Mouse (Mus musculus) midbrain, embryonic 15.5 days (tissue): ENCODE results near the gene Fbxw8. TPM values are rescaled to one million over a fixed set of nuclear protein-coding genes. Genes with fewer than 3 reads are reported as not detected.

ENCODE experiments used
- ATAC-seq: fragments of 200-750 bp; cut with Nextera tagmentation; replicated peaks from 2 replicates; pipeline ENCODE4 v1.8.0; 2017; ENCODE audit warnings: moderate TSS enrichment
- H3K27ac ChIP-seq: fragments of 300-500 bp; sonication (generic); 2 replicates; pipeline ENCODE4 v1.5.1; 2015; ENCODE audit warnings: mild to moderate bottlenecking, inconsistent platforms
- H3K27me3 ChIP-seq: fragments of 300-500 bp; sonication (generic); replicated peaks from 2 replicates; pipeline ENCODE4 v1.6.1; 2015; ENCODE audit warnings: inconsistent platforms
- H3K36me3 ChIP-seq: fragments of 300-500 bp; sonication (generic); replicated peaks from 2 replicates; pipeline ENCODE4 v1.6.1; 2015; ENCODE audit warnings: inconsistent platforms
- H3K4me1 ChIP-seq: fragments of 300-500 bp; sonication (generic); 2 replicates; pipeline ENCODE4 v1.6.1; 2015; ENCODE audit warnings: inconsistent platforms
- H3K4me2 ChIP-seq: fragments of 300-500 bp; sonication (generic); 2 replicates; pipeline ENCODE4 v1.6.1; 2015; ENCODE audit warnings: inconsistent platforms, mild to moderate bottlenecking, moderate library complexity
- H3K4me3 ChIP-seq: fragments of 300-500 bp; sonication (generic); 2 replicates; pipeline ENCODE4 v1.5.1; 2015; ENCODE audit warnings: mild to moderate bottlenecking, inconsistent platforms
- H3K9ac ChIP-seq: fragments of 300-500 bp; sonication (generic); 2 replicates; pipeline ENCODE4 v1.6.1; 2015; ENCODE audit warnings: mild to moderate bottlenecking, inconsistent platforms
- H3K9me3 ChIP-seq: fragments of 300-500 bp; sonication (generic); 2 replicates; pipeline ENCODE4 v1.6.1; 2016; ENCODE audit warnings: inconsistent platforms
- WGBS: fragments of 180-500 bp; shearing (Covaris S2); methylation state at CpG from one replicate; pipeline ENCODE4 v1.1.7; 2015; ENCODE audit warnings: mixed read lengths; 5-methylcytosine and 5-hydroxymethylcytosine counted together
- polyA plus RNA-seq: library from polyadenylated mRNA; unstranded; fragments of >200 nt; fragmentation: Nextera tagmentation; extraction: Ambion mirVana; gene quantifications from 2 replicates; pipeline ENCODE4 v1.2.1, GENCODE M21; 2015

Gene Fbxw8
- polyA plus RNA-seq, 1 experiment from 2014 or later = 20.0 TPM

GRCm38 (mm10) chr5:118065516-118066255 is 89.6 kb downstream of the Fbxw8 start:
- H3K4me3 ChIP-seq = no peak overlapping the region
- no peaks in the 10 kb centered on the region for H3K9me3 ChIP-seq
- peaks cover 41% of the 10 kb centered on the region for H3K4me1 ChIP-seq
- H3K36me3 ChIP-seq = 0 out of 2 replicates have a peak, but pooled peaks cover 6% of the 10 kb centered on the region
- no peaks in the 10 kb centered on the region for H3K27me3 ChIP-seq
- H3K4me2 ChIP-seq = no peak overlapping the region
- 87% methylated on average over 19 of the region's 19 CpGs for WGBS
- peak overlapping the region; percentile 82; the same call in 1 of the 2 replicates for H3K27ac ChIP-seq
- no peak for ATAC-seq
- H3K9ac ChIP-seq = no peak overlapping the region

DNA sequence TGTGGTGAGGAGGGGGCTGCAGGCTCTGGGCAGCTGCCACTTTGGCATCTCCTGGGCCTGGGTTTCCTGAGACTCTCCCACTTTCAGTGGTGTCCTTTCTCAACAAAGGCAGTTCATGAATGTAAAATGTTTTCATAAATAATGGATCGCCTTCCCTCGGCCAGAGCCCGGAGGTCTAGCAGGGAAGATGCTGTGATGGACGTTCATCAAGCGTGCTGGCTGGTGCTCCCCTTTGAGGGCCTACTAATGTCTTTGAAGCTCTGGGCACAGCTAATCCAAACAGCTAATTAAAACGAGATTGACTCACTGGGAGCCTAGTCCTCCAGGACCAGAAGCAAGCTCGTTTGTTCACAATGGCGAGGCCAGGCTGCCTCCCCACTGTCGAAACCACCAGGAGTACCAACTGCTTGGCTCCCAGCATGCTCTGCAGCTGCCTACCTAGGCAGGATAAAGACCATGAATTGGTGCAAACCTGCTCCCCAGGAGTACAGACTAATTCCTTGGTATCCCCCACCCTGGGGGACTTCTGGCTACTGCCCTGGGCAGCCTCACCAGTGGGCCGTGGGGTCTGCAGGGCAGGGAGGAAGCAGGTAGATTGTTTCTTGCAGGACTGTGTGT is 90.9 kb downstream of the Fbxw8 start:
- whole genome bisulfite sequencing = 11% methylated on average over 10 of the region's 10 CpGs
- peak; percentile 43 for ATAC-seq
- Histone ChIP-seq H3K9ac (no peak overlapping the region), H3K36me3 (no peaks in the 10 kb centered on the region), H3K9me3 (no peaks in the 10 kb centered on the region), H3K27ac (peak overlapping the region; percentile 82), H3K4me3 (no peak overlapping the region), H3K27me3 (no peaks in the 10 kb centered on the region), H3K4me1 (peaks cover 41% of the 10 kb centered on the region), H3K4me2 (no peak overlapping the region)

GRCm38 (mm10) chr5:118063181-118063621 is 92.1 kb downstream of the Fbxw8 start:
- Histone ChIP-seq H3K36me3 (no peaks in the 10 kb centered on the region), H3K4me3 (no peak overlapping the region), H3K9ac (no peak overlapping the region; the same call in 1 of the 2 replicates), H3K27ac (peak overlapping the region; percentile 82), H3K27me3 (no peaks in the 10 kb centered on the region), H3K4me1 (peaks cover 41% of the 10 kb centered on the region), H3K9me3 (no peaks in the 10 kb centered on the region), H3K4me2 (no peak overlapping the region)
- 53% methylated on average over 8 of the region's 8 CpGs for WGBS
- ATAC-seq = no peak

DNA sequence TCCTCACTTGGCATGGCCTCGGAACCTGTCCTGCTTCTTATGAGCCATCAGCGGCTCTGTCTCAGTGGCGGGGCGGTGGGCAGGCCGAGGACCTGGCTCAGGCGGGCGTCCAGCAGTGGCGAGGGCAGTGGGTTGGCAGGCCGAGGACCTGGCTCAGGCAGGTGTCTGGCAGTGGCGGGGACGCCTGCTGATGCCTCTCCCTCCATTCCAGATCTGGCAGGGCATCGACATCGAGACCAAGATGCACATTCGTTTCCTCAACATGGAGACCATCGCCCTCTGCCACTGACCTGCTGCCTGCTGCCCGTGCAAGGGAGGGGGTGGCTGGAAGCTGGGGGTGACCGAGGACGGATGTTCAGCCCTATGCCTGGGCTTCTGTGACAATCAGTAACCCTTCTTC is 93.9 kb downstream of the Fbxw8 start:
- H3K9ac ChIP-seq = no peak overlapping the region
- H3K4me3 ChIP-seq = no peak overlapping the region
- ATAC-seq = no peak
- H3K4me1 ChIP-seq = peaks cover 45% of the 10 kb centered on the region
- H3K9me3 ChIP-seq = no peaks in the 10 kb centered on the region
- H3K4me2 ChIP-seq = no peak overlapping the region
- no peak overlapping the region for H3K27ac ChIP-seq
- 92% methylated on average over 18 of the region's 18 CpGs for WGBS
- no peaks in the 10 kb centered on the region for H3K36me3 ChIP-seq
- H3K27me3 ChIP-seq = no peaks in the 10 kb centered on the region

GRCm38 (mm10) chr5:118059646-118060045 is 95.6 kb downstream of the Fbxw8 start:
- Histone ChIP-seq H3K4me1 (peaks cover 29% of the 10 kb centered on the region), H3K9me3 (no peaks in the 10 kb centered on the region), H3K4me3 (no peak overlapping the region), H3K36me3 (no peaks in the 10 kb centered on the region), H3K4me2 (no peak overlapping the region), H3K27me3 (no peaks in the 10 kb centered on the region), H3K27ac (no peak overlapping the region), H3K9ac (no peak overlapping the region)
- ATAC-seq = no peak
- 85% methylated on average over 9 of the region's 9 CpGs for WGBS

DNA sequence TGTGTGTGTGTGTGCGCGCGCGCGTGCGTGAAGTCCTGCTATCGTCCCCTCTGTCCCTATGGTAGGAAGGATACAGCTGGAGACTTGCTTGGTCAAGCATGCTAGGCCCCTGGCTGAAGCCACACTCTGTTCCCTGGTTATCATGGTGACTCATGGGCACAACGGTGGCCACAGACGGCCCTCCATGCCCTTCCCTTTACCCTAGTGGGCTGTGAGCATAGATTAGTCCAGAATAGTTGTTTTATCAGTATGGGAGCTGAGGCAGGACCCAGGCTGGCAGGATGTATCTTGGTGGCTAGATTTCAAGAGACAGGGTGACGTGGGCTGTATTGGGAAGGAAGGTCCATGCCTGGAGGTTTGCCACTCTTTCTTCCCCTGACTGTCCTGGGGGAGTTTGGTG is 96.4 kb downstream of the Fbxw8 start:
- H3K27ac ChIP-seq = no peak overlapping the region
- H3K9me3 ChIP-seq = no peaks in the 10 kb centered on the region
- no peak overlapping the region for H3K4me2 ChIP-seq
- no peaks in the 10 kb centered on the region for H3K36me3 ChIP-seq
- H3K9ac ChIP-seq = no peak overlapping the region
- WGBS = 89% methylated on average over 10 of the region's 10 CpGs
- ATAC-seq = no peak
- H3K27me3 ChIP-seq = no peaks in the 10 kb centered on the region
- no peak overlapping the region for H3K4me3 ChIP-seq
- H3K4me1 ChIP-seq = peaks cover 21% of the 10 kb centered on the region

- Histone ChIP-seq H3K4me2 (no peak overlapping the region), H3K27me3 (no peaks in the 10 kb centered on the region), H3K9me3 (no peaks in the 10 kb centered on the region), H3K9ac (no peak overlapping the region), H3K4me3 (no peak overlapping the region), H3K27ac (peak overlapping the region; percentile 18; the same call in 1 of the 2 replicates), H3K36me3 (no peaks in the 10 kb centered on the region), H3K4me1 (peaks cover 11% of the 10 kb centered on the region; the same call in 1 of the 2 replicates)
- no peak; the same call in 1 of the 2 replicates for ATAC-seq
- 39% methylated on average over 8 of the region's 8 CpGs for WGBS
These were observed 97.7 kb downstream of the Fbxw8 start for GRCm38 (mm10) chr5:118057508-118058111.

DNA sequence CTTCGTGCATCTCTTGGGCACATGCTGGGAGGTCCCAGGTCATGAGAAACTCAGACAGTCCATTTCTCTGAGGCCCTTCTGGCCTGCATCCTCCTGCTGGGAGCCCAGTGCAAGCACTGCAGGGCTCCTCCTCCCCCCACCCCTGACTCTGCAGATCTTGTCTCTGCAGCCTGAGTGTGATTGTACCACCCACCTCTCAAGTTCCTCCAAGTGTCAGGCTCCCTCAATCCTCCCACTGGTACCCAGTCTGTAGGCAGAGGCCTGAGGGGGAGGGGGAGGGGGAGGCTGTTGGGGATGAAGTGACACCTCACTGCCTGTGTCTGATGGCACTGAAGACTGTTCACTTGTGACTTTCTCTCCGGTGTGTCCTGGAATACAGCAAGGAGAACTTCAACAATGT is 102.1 kb downstream of the Fbxw8 start:
- H3K36me3 ChIP-seq = no peaks in the 10 kb centered on the region

GRCm38 (mm10) chr5:118051981-118052662 is 103.1 kb downstream of the Fbxw8 start:
- 78% methylated on average over 8 of the region's 8 CpGs for WGBS
- Histone ChIP-seq H3K9ac (no peak overlapping the region), H3K9me3 (no peaks in the 10 kb centered on the region), H3K4me3 (no peak overlapping the region), H3K4me2 (no peak overlapping the region), H3K36me3 (no peaks in the 10 kb centered on the region), H3K27ac (no peak overlapping the region), H3K27me3 (no peaks in the 10 kb centered on the region), H3K4me1 (no peaks in the 10 kb centered on the region; the same call in 1 of the 2 replicates)
- no peak for ATAC-seq

More for the DNA sequence above, 102.1 kb downstream of the Fbxw8 start:
- Histone ChIP-seq H3K9ac (no peak overlapping the region), H3K4me3 (no peak overlapping the region), H3K27ac (no peak overlapping the region), H3K9me3 (no peaks in the 10 kb centered on the region), H3K27me3 (no peaks in the 10 kb centered on the region), H3K4me1 (peaks cover 10% of the 10 kb centered on the region; the same call in 1 of the 2 replicates), H3K4me2 (no peak overlapping the region)
- no peak for ATAC-seq
- WGBS = 91% methylated on average over 2 of the region's 2 CpGs

GRCm38 (mm10) chr5:118050743-118051142 is 104.5 kb downstream of the Fbxw8 start:
- 82% methylated on average over 4 of the region's 4 CpGs for WGBS
- Histone ChIP-seq H3K4me3 (no peak overlapping the region), H3K9ac (no peak overlapping the region), H3K4me2 (no peak overlapping the region), H3K9me3 (no peaks in the 10 kb centered on the region), H3K27me3 (no peaks in the 10 kb centered on the region), H3K4me1 (no peaks in the 10 kb centered on the region), H3K36me3 (no peaks in the 10 kb centered on the region), H3K27ac (no peak overlapping the region)
- ATAC-seq = no peak

DNA sequence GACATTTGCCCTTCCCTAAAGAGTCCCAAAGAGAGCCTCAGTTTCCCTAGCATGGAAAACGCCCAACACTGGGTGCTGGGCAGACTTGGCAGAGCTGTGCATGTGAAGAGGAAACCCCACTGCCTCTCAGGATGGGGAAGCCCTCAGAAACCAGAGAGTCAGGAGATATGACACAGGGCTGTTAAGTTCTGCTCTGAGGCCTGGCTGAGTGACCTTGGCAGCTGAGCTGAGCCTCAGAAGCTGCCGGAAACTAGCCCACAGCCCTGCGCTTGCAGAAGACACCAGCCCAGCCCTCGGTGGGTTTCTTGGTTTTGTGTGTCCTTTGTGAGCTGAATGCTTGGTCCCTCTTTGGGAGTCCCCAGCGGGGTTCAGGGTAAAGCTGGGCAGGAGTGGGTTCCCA is 106.3 kb downstream of the Fbxw8 start:
- H3K27me3 ChIP-seq = no peaks in the 10 kb centered on the region
- H3K9me3 ChIP-seq = no peaks in the 10 kb centered on the region
- H3K27ac ChIP-seq = no peak overlapping the region
- H3K4me3 ChIP-seq = no peak overlapping the region
- no peaks in the 10 kb centered on the region for H3K36me3 ChIP-seq
- WGBS = 84% methylated on average over 5 of the region's 5 CpGs
- no peak for ATAC-seq
- no peak overlapping the region for H3K4me2 ChIP-seq
- H3K4me1 ChIP-seq = no peaks in the 10 kb centered on the region
- no peak overlapping the region for H3K9ac ChIP-seq

GRCm38 (mm10) chr5:118048412-118048811 is 106.9 kb downstream of the Fbxw8 start:
- no peaks in the 10 kb centered on the region for H3K27me3 ChIP-seq
- no peak overlapping the region for H3K4me3 ChIP-seq
- no peak overlapping the region for H3K4me2 ChIP-seq
- H3K27ac ChIP-seq = no peak overlapping the region
- H3K9ac ChIP-seq = no peak overlapping the region
- H3K36me3 ChIP-seq = no peaks in the 10 kb centered on the region
- H3K4me1 ChIP-seq = no peaks in the 10 kb centered on the region
- no peaks in the 10 kb centered on the region for H3K9me3 ChIP-seq
- ATAC-seq = no peak
- WGBS = 84% methylated on average over 4 of the region's 4 CpGs
